Mouse (Mus musculus) heart, embryonic 13.5 days (tissue): ENCODE data around the gene Fam53b. TPM values are rescaled to one million over a fixed set of nuclear protein-coding genes. Genes with fewer than 3 reads are reported as not detected.
A peak's percentile ranks its signal among the peaks of the same experiment; 100 is the strongest.

Experiments
- ATAC-seq: fragments of 200-750 bp; cut with Nextera tagmentation; 2 replicates; pipeline ENCODE4 v1.8.0; 2017; ENCODE audit warnings: moderate TSS enrichment; ENCODE audit not compliant: insufficient number of reproducible peaks, low FRiP score, low TSS enrichment; ENCODE audit errors: extremely low read depth
- H3K27ac ChIP-seq: fragments of 300-500 bp; sonication (generic); replicated peaks from 2 replicates; pipeline ENCODE4 v1.5.1; 2015; ENCODE audit warnings: moderate library complexity, mild to moderate bottlenecking, inconsistent platforms
- H3K27me3 ChIP-seq: fragments of 300-500 bp; sonication (generic); replicated peaks from 2 replicates; pipeline ENCODE4 v1.6.1; 2015; ENCODE audit warnings: mild to moderate bottlenecking, inconsistent platforms
- H3K36me3 ChIP-seq: fragments of 300-500 bp; sonication (generic); 2 replicates; pipeline ENCODE4 v1.6.1; 2015; ENCODE audit warnings: mild to moderate bottlenecking, inconsistent platforms
- H3K4me1 ChIP-seq: fragments of 300-500 bp; sonication (generic); 2 replicates; pipeline ENCODE4 v1.6.1; 2015; ENCODE audit warnings: inconsistent platforms
- H3K4me2 ChIP-seq: fragments of 300-500 bp; sonication (generic); 2 replicates; pipeline ENCODE4 v1.6.1; 2015; ENCODE audit warnings: inconsistent platforms, mild to moderate bottlenecking, moderate library complexity
- H3K4me3 ChIP-seq: fragments of 300-500 bp; sonication (generic); 2 replicates; pipeline ENCODE4 v1.5.1; 2015; ENCODE audit warnings: moderate library complexity, mild to moderate bottlenecking, inconsistent platforms
- H3K9ac ChIP-seq: fragments of 300-500 bp; sonication (generic); 2 replicates; pipeline ENCODE4 v1.6.1; 2015; ENCODE audit warnings: inconsistent platforms, mild to moderate bottlenecking, moderate library complexity
- H3K9me3 ChIP-seq: fragments of 300-500 bp; sonication (generic); 2 replicates; pipeline ENCODE4 v1.6.1; 2016; ENCODE audit warnings: inconsistent platforms
- WGBS: fragments of 180-500 bp; shearing (Covaris S2); methylation state at CpG from one replicate; pipeline ENCODE4 v1.1.7; 2015; ENCODE audit warnings: mixed read lengths; 5-methylcytosine and 5-hydroxymethylcytosine counted together
- polyA plus RNA-seq: library from polyadenylated mRNA; unstranded; fragments of >200 nt; fragmentation: Nextera tagmentation; extraction: Ambion mirVana; gene quantifications from 2 replicates; pipeline ENCODE4 v1.2.1, GENCODE M21; 2015

Gene Fam53b
- polyA plus RNA-seq, 1 experiment from 2014 or later = 12.5 TPM

GRCm38 (mm10) chr7:132749504-132749903 is 64.2 kb downstream of the Fam53b start:
- 87% methylated on average over 11 of the region's 11 CpGs for WGBS
- no peaks in the 10 kb centered on the region for H3K27me3 ChIP-seq
- H3K27ac ChIP-seq = no peak overlapping the region
- H3K4me1 ChIP-seq = peaks cover 31% of the 10 kb centered on the region
- H3K9me3 ChIP-seq = no peaks in the 10 kb centered on the region
- no peak for ATAC-seq
- H3K4me3 ChIP-seq = no peak overlapping the region
- H3K4me2 ChIP-seq = no peak overlapping the region
- H3K36me3 ChIP-seq = 0 out of 2 replicates have a peak, but pooled peaks cover 7% of the 10 kb centered on the region
- no peak overlapping the region for H3K9ac ChIP-seq

GRCm38 (mm10) chr7:132748076-132748769 is 65.5 kb downstream of the Fam53b start:
- no peak overlapping the region for H3K4me2 ChIP-seq
- no peaks in the 10 kb centered on the region for H3K27me3 ChIP-seq
- H3K4me3 ChIP-seq = no peak overlapping the region
- 0 out of 2 replicates have a peak, but pooled peaks cover 7% of the 10 kb centered on the region for H3K36me3 ChIP-seq
- H3K4me1 ChIP-seq = peaks cover 20% of the 10 kb centered on the region
- H3K27ac ChIP-seq = no peak overlapping the region
- no peak for ATAC-seq
- 75% methylated on average over 3 of the region's 3 CpGs for WGBS
- no peak overlapping the region for H3K9ac ChIP-seq
- no peaks in the 10 kb centered on the region for H3K9me3 ChIP-seq

- H3K4me3 ChIP-seq = no peak overlapping the region
- H3K27ac ChIP-seq = no peak overlapping the region
- no peaks in the 10 kb centered on the region for H3K9me3 ChIP-seq
- no peak overlapping the region for H3K4me2 ChIP-seq
- ATAC-seq = no peak
- no peak overlapping the region for H3K9ac ChIP-seq
- 58% methylated on average over 6 of the region's 6 CpGs for WGBS
- H3K36me3 ChIP-seq = 0 out of 2 replicates have a peak, but pooled peaks cover 7% of the 10 kb centered on the region
- H3K27me3 ChIP-seq = no peaks in the 10 kb centered on the region
- peaks cover 19% of the 10 kb centered on the region for H3K4me1 ChIP-seq
These were observed 66.6 kb downstream of the Fam53b start for GRCm38 (mm10) chr7:132747096-132747495.

- Histone ChIP-seq H3K4me3 (no peak overlapping the region), H3K27me3 (no peaks in the 10 kb centered on the region), H3K9ac (no peak overlapping the region), H3K4me1 (peaks cover 28% of the 10 kb centered on the region), H3K36me3 (no peaks in the 10 kb centered on the region), H3K27ac (no peak overlapping the region), H3K4me2 (no peak overlapping the region), H3K9me3 (no peaks in the 10 kb centered on the region)
- WGBS = 80% methylated on average over 5 of the region's 5 CpGs
- ATAC-seq = no peak
These were observed 70.8 kb downstream of the Fam53b start for GRCm38 (mm10) chr7:132742912-132743311.

GRCm38 (mm10) chr7:132739829-132740228 is 73.9 kb downstream of the Fam53b start:
- Histone ChIP-seq H3K4me1 (peaks cover 53% of the 10 kb centered on the region), H3K4me3 (no peak overlapping the region), H3K9ac (no peak overlapping the region), H3K4me2 (no peak overlapping the region), H3K9me3 (no peaks in the 10 kb centered on the region), H3K27ac (peak overlapping the region; percentile 22; the same call in 1 of the 2 replicates), H3K27me3 (no peaks in the 10 kb centered on the region), H3K36me3 (no peaks in the 10 kb centered on the region)
- 42% methylated on average over 6 of the region's 6 CpGs for WGBS
- no peak for ATAC-seq

- no peak overlapping the region for H3K27ac ChIP-seq
- no peaks in the 10 kb centered on the region for H3K36me3 ChIP-seq
- WGBS = 83% methylated on average over 6 of the region's 6 CpGs
- no peak overlapping the region for H3K9ac ChIP-seq
- H3K4me1 ChIP-seq = peaks cover 62% of the 10 kb centered on the region
- no peaks in the 10 kb centered on the region for H3K9me3 ChIP-seq
- H3K27me3 ChIP-seq = no peaks in the 10 kb centered on the region
- H3K4me2 ChIP-seq = no peak overlapping the region
- ATAC-seq = no peak
- no peak overlapping the region for H3K4me3 ChIP-seq
These were observed 74.8 kb downstream of the Fam53b start for GRCm38 (mm10) chr7:132738844-132739243.

GRCm38 (mm10) chr7:132736099-132736862 is 77.4 kb downstream of the Fam53b start:
- Histone ChIP-seq H3K27ac (peak overlapping the region; percentile 79), H3K4me2 (no peak overlapping the region), H3K27me3 (no peaks in the 10 kb centered on the region), H3K4me1 (peaks cover 68% of the 10 kb centered on the region), H3K36me3 (no peaks in the 10 kb centered on the region), H3K4me3 (no peak overlapping the region), H3K9ac (peak overlapping the region; percentile 52; the same call in 1 of the 2 replicates), H3K9me3 (no peaks in the 10 kb centered on the region)
- no peak for ATAC-seq
- whole genome bisulfite sequencing = 49% methylated on average over 17 of the region's 17 CpGs

- Histone ChIP-seq H3K4me1 (peaks cover 65% of the 10 kb centered on the region), H3K4me2 (no peak overlapping the region), H3K9ac (no peak overlapping the region), H3K4me3 (no peak overlapping the region), H3K27ac (peak overlapping the region; percentile 79; the same call in 1 of the 2 replicates), H3K36me3 (no peaks in the 10 kb centered on the region), H3K9me3 (no peaks in the 10 kb centered on the region), H3K27me3 (no peaks in the 10 kb centered on the region)
- 39% methylated on average over 5 of the region's 5 CpGs for WGBS
- ATAC-seq = no peak
These were observed 78.5 kb downstream of the Fam53b start for GRCm38 (mm10) chr7:132735145-132735544.

GRCm38 (mm10) chr7:132734222-132734621 is 79.5 kb downstream of the Fam53b start:
- H3K27me3 ChIP-seq = no peaks in the 10 kb centered on the region
- H3K4me3 ChIP-seq = no peak overlapping the region
- H3K9me3 ChIP-seq = no peaks in the 10 kb centered on the region
- H3K4me1 ChIP-seq = peaks cover 60% of the 10 kb centered on the region
- no peaks in the 10 kb centered on the region for H3K36me3 ChIP-seq
- ATAC-seq = no peak
- no peak overlapping the region for H3K4me2 ChIP-seq
- 79% methylated on average over 9 of the region's 9 CpGs for WGBS
- no peak overlapping the region for H3K27ac ChIP-seq
- H3K9ac ChIP-seq = no peak overlapping the region

- ATAC-seq = no peak
- WGBS = 75% methylated on average over 6 of the region's 6 CpGs
These were observed 80.2 kb downstream of the Fam53b start for GRCm38 (mm10) chr7:132733521-132733920.

GRCm38 (mm10) chr7:132732136-132732789 is 81.4 kb downstream of the Fam53b start:
- no peaks in the 10 kb centered on the region for H3K27me3 ChIP-seq
- no peaks in the 10 kb centered on the region for H3K36me3 ChIP-seq
- WGBS = 83% methylated on average over 6 of the region's 6 CpGs
- peaks cover 55% of the 10 kb centered on the region for H3K4me1 ChIP-seq
- H3K27ac ChIP-seq = no peak overlapping the region
- no peak overlapping the region for H3K4me3 ChIP-seq
- no peak overlapping the region for H3K4me2 ChIP-seq
- no peaks in the 10 kb centered on the region for H3K9me3 ChIP-seq
- ATAC-seq = no peak
- H3K9ac ChIP-seq = no peak overlapping the region

More at GRCm38 (mm10) chr7:132733521-132733920, 80.2 kb downstream of the Fam53b start:
- Histone ChIP-seq H3K4me3 (no peak overlapping the region), H3K27ac (no peak overlapping the region), H3K36me3 (no peaks in the 10 kb centered on the region), H3K9ac (0 out of 2 replicates have a peak overlapping the region, but pooled peaks have one; percentile 5), H3K9me3 (no peaks in the 10 kb centered on the region), H3K4me2 (no peak overlapping the region), H3K27me3 (no peaks in the 10 kb centered on the region), H3K4me1 (peaks cover 61% of the 10 kb centered on the region)
